Mouse (Mus musculus) liver, adult 2 months (tissue): ENCODE data around the gene Gm43302. TPM values are rescaled to one million over a fixed set of nuclear protein-coding genes. Genes with fewer than 3 reads are reported as not detected.
"Not testable (repeated sequence)": the region's sequence is repeated elsewhere in the genome, so short reads cannot be mapped to it uniquely, and the experiment has no call there.

Experiments used
- DNase-seq: peaks from one replicate; pipeline ENCODE4 v3.0.0-alpha.2; 2011; ENCODE audit warnings: low read depth, low spot score; ENCODE audit errors: extremely low read depth
- H3K27ac ChIP-seq: fragments of 200-500 bp; replicated peaks from 2 replicates; pipeline ENCODE4 v1.5.1; 2012; ENCODE audit warnings: low read depth, mild to moderate bottlenecking, control low read depth, inconsistent platforms, low read length; ENCODE audit not compliant: insufficient read depth
- H3K27me3 ChIP-seq: fragments of 200-500 bp; 2 replicates; pipeline ENCODE4 v1.6.1; 2012; ENCODE audit warnings: mild to moderate bottlenecking, moderate library complexity, low read length, inconsistent platforms; ENCODE audit not compliant: control insufficient read depth, insufficient read depth
- H3K36me3 ChIP-seq: fragments of 200-500 bp; 2 replicates; pipeline ENCODE4 v1.6.1; 2012; ENCODE audit warnings: low read length, inconsistent platforms; ENCODE audit not compliant: control insufficient read depth, insufficient read depth
- H3K4me1 ChIP-seq: fragments of 200-500 bp; 2 replicates; pipeline ENCODE4 v1.6.1; 2011; ENCODE audit warnings: low read length; ENCODE audit not compliant: control insufficient read depth, insufficient read depth
- H3K4me3 ChIP-seq: fragments of 200-500 bp; 2 replicates; pipeline ENCODE4 v1.5.1; 2011; ENCODE audit warnings: low read depth, mild to moderate bottlenecking, control low read depth, low read length, moderate library complexity; ENCODE audit not compliant: insufficient read depth
- H3K79me2 ChIP-seq: fragments of 200-500 bp; 2 replicates; pipeline ENCODE4 v1.6.1; 2012; ENCODE audit warnings: inconsistent platforms, mild to moderate bottlenecking, low read length, moderate library complexity; ENCODE audit not compliant: control insufficient read depth, insufficient read depth
- H3K9ac ChIP-seq: fragments of 200-500 bp; 2 replicates; pipeline ENCODE4 v1.6.1; 2012; ENCODE audit warnings: low read depth, mild to moderate bottlenecking, control low read depth, inconsistent platforms, low read length
- CTCF ChIP-seq: fragments of 200-500 bp; IDR thresholded peaks from 2 replicates; pipeline ENCODE4 v1.5.1; 2011; ENCODE audit warnings: low read depth, low read length, control low read depth
- POLR2A ChIP-seq: fragments of 200-500 bp; IDR thresholded peaks from 2 replicates; pipeline ENCODE4 v1.6.1; 2011; ENCODE audit warnings: low read length, control low read depth; ENCODE audit not compliant: insufficient read depth; ENCODE audit errors: extremely low read depth
- WGBS: fragments of 180-500 bp; shearing (Covaris S2); methylation state at CpG from one replicate; pipeline ENCODE4 v1.1.7; 2018; 5-methylcytosine and 5-hydroxymethylcytosine counted together
- polyA plus RNA-seq: library from polyadenylated mRNA; depleted of rRNA; stranded (reverse); fragments of >200 nt; gene quantifications from 2 replicates; pipeline ENCODE4 v1.2.3, GENCODE M21; 2012; rRNA removed
- total RNA-seq: library from RNA; depleted of rRNA; stranded (reverse); fragments of >200 nt; gene quantifications from 2 replicates; pipeline ENCODE4 v1.2.3, GENCODE M21; 2014; rRNA removed

Gene Gm43302
- total and polyA plus RNA-seq, 2 experiments = 4.6 to 5.3 TPM

DNA sequence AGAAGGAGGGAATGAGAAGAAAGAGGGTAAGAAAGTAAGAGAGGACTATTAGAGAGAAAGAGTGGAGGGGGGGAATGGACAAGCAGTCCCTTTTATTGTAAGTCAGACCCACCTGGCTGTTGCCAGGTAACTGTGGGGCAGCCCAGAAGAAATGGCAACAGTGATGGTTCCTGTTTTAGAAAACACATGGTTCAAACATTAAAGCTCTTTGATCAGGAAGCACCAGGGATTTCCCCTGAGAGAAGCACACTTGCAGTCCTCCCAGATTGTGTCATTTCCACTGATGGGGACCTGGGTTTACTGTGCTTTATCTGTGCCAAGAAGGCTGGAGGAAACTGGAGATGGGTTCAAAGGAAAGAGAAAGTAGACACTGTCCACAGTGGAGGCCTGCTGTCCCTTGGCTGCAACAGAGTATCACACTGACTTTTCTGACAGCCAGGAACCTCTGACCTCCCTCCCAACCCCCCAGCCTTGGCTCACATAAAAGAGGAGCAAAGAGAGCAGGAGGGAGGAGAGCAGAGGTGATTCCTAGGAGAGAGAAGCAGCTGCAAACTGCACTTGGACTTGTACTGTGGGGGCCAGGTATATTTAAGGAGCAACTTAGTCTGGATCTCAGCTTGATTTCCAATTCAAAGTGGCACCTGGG lies 95.5 kb downstream of the Gm43302 start:
- DNase-seq = peak; percentile 88
- not testable (repeated sequence) for H3K79me2 ChIP-seq
- peak overlapping the region; percentile 54 for H3K27ac ChIP-seq

GRCm38 (mm10) chr5:105196308-105196707 lies 97.2 kb downstream of the Gm43302 start:
- H3K4me3 ChIP-seq, H3K9ac ChIP-seq, H3K36me3 ChIP-seq, DNase-seq, H3K79me2 ChIP-seq, H3K4me1 ChIP-seq, H3K27ac ChIP-seq, H3K27me3 ChIP-seq: not testable (repeated sequence)
- WGBS = 81% methylated on average over 5 of the region's 5 CpGs

More for the DNA sequence above, 95.5 kb downstream of the Gm43302 start:
- not testable (repeated sequence) for H3K4me3 ChIP-seq, H3K4me1 ChIP-seq, H3K9ac ChIP-seq, H3K27me3 ChIP-seq, H3K36me3 ChIP-seq

GRCm38 (mm10) chr5:105192536-105192935 lies 101.0 kb downstream of the Gm43302 start:
- not testable (repeated sequence) for DNase-seq, H3K4me1 ChIP-seq, H3K27me3 ChIP-seq, H3K36me3 ChIP-seq, H3K79me2 ChIP-seq, H3K27ac ChIP-seq, H3K9ac ChIP-seq, H3K4me3 ChIP-seq
- 83% methylated on average over 2 of the region's 2 CpGs for WGBS

DNA sequence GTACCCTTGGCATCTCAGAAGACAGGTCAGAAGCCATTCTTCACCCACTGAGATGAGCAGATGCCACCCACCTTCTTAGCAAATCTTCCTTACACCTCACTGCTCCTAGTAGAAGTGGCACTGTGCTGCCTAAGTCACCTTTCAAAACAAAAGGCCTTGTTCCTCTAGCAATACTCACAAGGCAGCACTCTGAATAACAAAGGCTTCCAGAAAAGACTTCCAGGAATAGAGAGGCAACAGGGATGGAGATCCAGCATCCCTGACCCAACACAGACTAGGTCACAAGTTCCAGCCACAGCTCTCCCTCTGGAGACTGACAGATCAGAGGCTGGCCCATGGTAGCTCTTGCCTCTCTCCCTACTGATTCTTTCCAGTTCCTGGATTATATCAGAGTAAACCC lies 112.0 kb downstream of the Gm43302 start:
- TF ChIP-seq POLR2A (no peak), CTCF (no peak)
- Histone ChIP-seq H3K4me1 (no peaks in the 10 kb centered on the region), H3K79me2 (no peaks in the 10 kb centered on the region), H3K4me3 (no peak overlapping the region), H3K27ac (no peak overlapping the region), H3K9ac (no peak overlapping the region), H3K27me3 (no peaks in the 10 kb centered on the region), H3K36me3 (no peaks in the 10 kb centered on the region)
- no peak for DNase-seq

Other genes starting within 250 kb of the Gm43302 start
- 5.1 and 6.8 TPM in 2 replicates for gene Gbp9, start 154.2 kb downstream of the Gm43302 start, total RNA-seq
- 0.71 and 1.7 TPM in 2 replicates for gene Gbp9, start 154.2 kb downstream of the Gm43302 start, polyA plus RNA-seq
- gene Gbp8, start 154.2 kb downstream of the Gm43302 start, total RNA-seq = 3.7 and 4.8 TPM in 2 replicates
- gene Gbp8, start 154.2 kb downstream of the Gm43302 start, polyA plus RNA-seq = 0.45 and 1.2 TPM in 2 replicates
- gene Gbp4, start 154.1 kb downstream of the Gm43302 start, total RNA-seq = 4.8 and 5.3 TPM in 2 replicates
- gene Gbp4, start 154.1 kb downstream of the Gm43302 start, polyA plus RNA-seq = 1.2 and 2.6 TPM in 2 replicates
- gene Gbp10, start 54.2 kb downstream of the Gm43302 start, total RNA-seq = 15.1 and 30.6 TPM in 2 replicates
- gene Gbp10, start 54.2 kb downstream of the Gm43302 start, polyA plus RNA-seq = 9.0 and 12.6 TPM in 2 replicates
- 12.4 and 12.8 TPM in 2 replicates for gene Gbp6, start within 50 bp of the Gm43302 start, total RNA-seq
- 5.1 and 5.2 TPM in 2 replicates for gene Gbp6, start within 50 bp of the Gm43302 start, polyA plus RNA-seq
- 0.60 and 0.65 TPM in 2 replicates for gene Lrrc8b, start 122.1 kb upstream of the Gm43302 start, total RNA-seq
- gene Lrrc8b, start 122.1 kb upstream of the Gm43302 start, polyA plus RNA-seq = 0.36 and 0.42 TPM in 2 replicates
- 2.1 and 3.3 TPM in 2 replicates for gene Lrrc8c, start 225.7 kb upstream of the Gm43302 start, total RNA-seq
- 1.5 and 1.8 TPM in 2 replicates for gene Lrrc8c, start 225.7 kb upstream of the Gm43302 start, polyA plus RNA-seq